Mouse (Mus musculus) frontal cortex, postnatal 36 days (tissue): ENCODE measurements at regions not wholly inside any gene's neighbourhood (a gene's known extent, or its start where the extent isn't known, plus 50 kb on each side); places are given as distances from the start of the nearest gene placed in this dataset.

Experiments used
- DNase-seq, 2 experiments: peaks; one replicate each; pipeline ENCODE4 v3.0.0; 2022; ENCODE audit warnings: low spot score in 2 of 2

- DNase-seq: peak; percentile 78 to 79
These were observed 235.3 kb upstream of the Serp2 start for GRCm38 (mm10) chr14:76791811-76792571.

GRCm38 (mm10) chr14:76789376-76789775 is 232.7 kb upstream of the Serp2 start:
- no peak for DNase-seq

GRCm38 (mm10) chr14:76787601-76788000 is 230.9 kb upstream of the Serp2 start:
- no peak for DNase-seq

GRCm38 (mm10) chr14:76786214-76786613 is 229.5 kb upstream of the Serp2 start:
- no peak for DNase-seq

GRCm38 (mm10) chr14:76781524-76781880 is 224.8 kb upstream of the Serp2 start:
- DNase-seq: no peak

- DNase-seq: peak in 1 of 2 experiments; percentile 31
These were observed 224.2 kb upstream of the Serp2 start for GRCm38 (mm10) chr14:76780572-76781523.

- peak; percentile 72 to 79 for DNase-seq
These were observed 222.1 kb upstream of the Serp2 start for GRCm38 (mm10) chr14:76778541-76779399.

GRCm38 (mm10) chr14:76775387-76775924 is 218.8 kb upstream of the Serp2 start:
- no peak for DNase-seq

- DNase-seq: peak in 1 of 2 experiments; percentile 19
These were observed 216.2 kb upstream of the Serp2 start for GRCm38 (mm10) chr14:76772781-76773438.

GRCm38 (mm10) chr14:76770106-76770505 is 213.4 kb upstream of the Serp2 start:
- DNase-seq: peak in 1 of 2 experiments; percentile 52

GRCm38 (mm10) chr14:76767301-76767700 is 210.6 kb upstream of the Serp2 start:
- DNase-seq: no peak

- no peak for DNase-seq
These were observed 209.6 kb upstream of the Serp2 start for GRCm38 (mm10) chr14:76766186-76766713.

GRCm38 (mm10) chr14:76765094-76765504 is 208.4 kb upstream of the Serp2 start:
- DNase-seq: peak in 1 of 2 experiments; percentile 60

- DNase-seq: peak; percentile 66 to 80
These were observed 207.7 kb upstream of the Serp2 start for GRCm38 (mm10) chr14:76764390-76764796.

GRCm38 (mm10) chr14:76763539-76763938 is 206.8 kb upstream of the Serp2 start:
- DNase-seq: no peak

- no peak for DNase-seq
These were observed 206.1 kb upstream of the Serp2 start for GRCm38 (mm10) chr14:76762777-76763176.

GRCm38 (mm10) chr14:76761691-76762090 is 205.0 kb upstream of the Serp2 start:
- DNase-seq: no peak

GRCm38 (mm10) chr14:76761274-76761673 is 204.6 kb upstream of the Serp2 start:
- peak in 1 of 2 experiments; percentile 35 for DNase-seq

GRCm38 (mm10) chr14:76760509-76761023 is 203.9 kb upstream of the Serp2 start:
- peak; percentile 79 to 94 for DNase-seq

GRCm38 (mm10) chr14:76759377-76759776 is 202.7 kb upstream of the Serp2 start:
- DNase-seq: no peak
